Mouse (Mus musculus): Measurements from ENCODE around the gene Clec9a. TPM values are rescaled to one million over a fixed set of nuclear protein-coding genes. Genes with fewer than 3 reads are reported as not detected.

Clec9a gene
- 2.1 TPM for polyA plus RNA-seq (2014; fragmentation: Illumina TruSeq; extraction: RNeasy Lipid Tissue Mini Kit (QIAGEN cat#74804); ENCODE audit: low read depth, low replicate concordance)

DNA sequence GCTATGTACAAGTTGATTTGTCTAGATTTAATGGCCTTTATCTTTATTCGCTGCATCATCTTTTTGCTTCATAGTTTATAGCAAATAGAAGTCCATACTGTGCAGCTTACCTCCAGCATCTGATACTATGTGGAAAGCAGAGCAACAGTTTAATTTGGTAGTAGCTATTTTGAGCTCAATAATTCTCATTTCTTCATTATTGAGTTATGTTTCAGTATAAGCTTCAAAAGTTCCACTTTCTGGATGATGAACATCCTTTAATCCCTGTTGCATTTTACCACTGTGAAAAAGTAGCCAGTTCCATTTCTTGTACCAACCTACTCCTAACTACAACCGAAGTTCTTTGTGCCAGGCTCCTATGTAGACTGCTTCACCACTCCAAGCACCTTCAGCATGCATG is at the start of gene Clec9a:
Gene Clec9a (plus strand): TSS at position 301 of the 400 bp plus-strand sequence.

DNA sequence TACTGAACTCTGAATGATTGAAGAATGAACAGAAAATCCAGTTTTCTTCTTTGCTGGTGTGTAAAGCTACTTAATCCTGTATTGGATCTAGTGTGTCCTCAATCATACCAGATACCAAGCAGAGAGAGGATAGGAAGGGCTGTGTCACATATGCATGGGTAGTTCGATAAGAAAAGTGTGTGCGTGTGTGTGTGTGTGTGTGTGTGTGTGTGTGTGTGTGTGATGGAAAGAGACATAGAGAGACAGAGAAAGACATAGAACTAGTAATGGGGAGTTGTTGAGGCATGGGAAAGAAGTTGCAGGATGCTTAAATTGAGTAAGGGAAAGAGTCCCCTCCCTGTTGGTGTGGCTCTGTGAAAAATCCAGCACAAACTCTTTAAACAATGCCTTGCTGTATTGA is 22.9 kb upstream of the Clec9a start, which contains the start of gene Clec12b:
Gene Clec12b (minus strand): TSS at position 101 of the 400 bp plus-strand sequence.

DNA sequence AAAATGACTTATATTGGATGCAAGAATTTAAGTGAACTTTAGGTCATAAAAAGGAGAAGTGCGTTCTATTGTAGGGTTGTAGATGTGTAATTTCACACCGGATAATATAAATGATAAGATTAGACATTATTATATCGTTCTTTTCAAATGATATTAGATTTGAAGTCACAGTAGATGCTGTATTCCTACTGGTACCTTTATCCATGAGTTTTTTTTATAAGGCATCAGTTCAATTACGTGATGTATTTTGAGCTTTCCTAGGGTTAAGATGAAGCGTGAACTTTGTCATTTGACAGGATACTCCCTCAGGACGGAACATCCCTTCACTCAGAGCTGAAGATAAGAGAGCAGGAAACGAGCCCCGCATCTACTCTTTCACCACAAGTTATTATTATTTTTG is 11.7 kb upstream of the Clec9a start, which contains the start of gene Clec1b:
Gene Clec1b (plus strand): TSS at position 301 of the 400 bp plus-strand sequence.

DNA sequence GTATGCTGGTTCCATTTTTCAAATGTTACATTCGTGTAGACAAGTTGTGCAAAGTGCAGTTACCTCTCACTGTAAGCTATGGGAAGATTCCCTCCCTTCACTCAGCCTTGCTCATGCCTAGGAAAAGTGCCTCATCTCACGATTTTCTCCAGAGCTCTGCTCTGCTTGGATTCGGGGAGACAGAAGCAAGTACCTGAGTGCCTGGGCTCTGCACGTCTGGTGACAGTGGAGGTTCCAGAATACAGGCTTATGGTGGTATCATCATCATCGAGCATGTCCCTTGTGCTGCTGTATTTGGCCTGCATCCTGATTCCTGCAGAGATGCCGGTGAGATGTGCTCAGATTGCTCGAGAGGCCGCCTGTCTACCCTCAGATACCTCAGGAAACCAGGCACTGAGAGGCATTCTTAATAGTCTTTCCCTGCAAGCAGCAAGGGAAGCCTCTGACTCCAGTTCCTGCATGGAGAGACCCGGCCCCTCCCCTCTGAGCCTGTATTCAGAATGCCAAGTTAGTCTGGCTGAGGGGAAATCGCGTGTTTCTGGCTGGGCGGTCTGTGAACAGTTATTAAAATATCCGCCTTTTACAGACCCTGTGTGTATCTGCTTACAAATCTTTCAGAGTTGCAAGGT is 42.9 kb downstream of the Clec9a start, which contains the start of gene Clec1a:
Gene Clec1a (minus strand): TSS at position 590 of the 629 bp plus-strand sequence.

Other genes with a start within 250 kb of the Clec9a start
- 86.9 TPM for gene Clec2d, start 228.2 kb upstream of the Clec9a start, polyA plus RNA-seq (2014; fragmentation: Illumina TruSeq; extraction: RNeasy Lipid Tissue Mini Kit (QIAGEN cat#74804); ENCODE audit: low read depth, low replicate concordance)
- 0.68 TPM for gene Cd69, start 133.4 kb upstream of the Clec9a start, polyA plus RNA-seq (2014; fragmentation: Illumina TruSeq; extraction: RNeasy Lipid Tissue Mini Kit (QIAGEN cat#74804); ENCODE audit: low read depth, low replicate concordance)
- 20.7 TPM for gene 4922502D21Rik, start 77.1 kb upstream of the Clec9a start, polyA plus RNA-seq (2014; fragmentation: Illumina TruSeq; extraction: RNeasy Lipid Tissue Mini Kit (QIAGEN cat#74804); ENCODE audit: low read depth, low replicate concordance)
- 6.0 TPM for gene Clec12a, start 66.2 kb upstream of the Clec9a start, polyA plus RNA-seq (2014; fragmentation: Illumina TruSeq; extraction: RNeasy Lipid Tissue Mini Kit (QIAGEN cat#74804); ENCODE audit: low read depth, low replicate concordance)
- 0.55 TPM for gene Clec12b, start 23.0 kb upstream of the Clec9a start, polyA plus RNA-seq (2014; fragmentation: Illumina TruSeq; extraction: RNeasy Lipid Tissue Mini Kit (QIAGEN cat#74804); ENCODE audit: low read depth, low replicate concordance)
- gene Clec1b, start 11.6 kb upstream of the Clec9a start, polyA plus RNA-seq (2014; fragmentation: Illumina TruSeq; extraction: RNeasy Lipid Tissue Mini Kit (QIAGEN cat#74804); ENCODE audit: low read depth, low replicate concordance): not detected
- gene Clec1a, start 43.1 kb downstream of the Clec9a start, polyA plus RNA-seq (2014; fragmentation: Illumina TruSeq; extraction: RNeasy Lipid Tissue Mini Kit (QIAGEN cat#74804); ENCODE audit: low read depth, low replicate concordance): 2.6 TPM
- 0.38 TPM for gene Olr1, start 98.3 kb downstream of the Clec9a start, polyA plus RNA-seq (2014; fragmentation: Illumina TruSeq; extraction: RNeasy Lipid Tissue Mini Kit (QIAGEN cat#74804); ENCODE audit: low read depth, low replicate concordance)
- gene Tmem52b, start 103.7 kb downstream of the Clec9a start, polyA plus RNA-seq (2014; fragmentation: Illumina TruSeq; extraction: RNeasy Lipid Tissue Mini Kit (QIAGEN cat#74804); ENCODE audit: low read depth, low replicate concordance): not detected
- 177 TPM for gene Gabarapl1, start 124.3 kb downstream of the Clec9a start, polyA plus RNA-seq (2014; fragmentation: Illumina TruSeq; extraction: RNeasy Lipid Tissue Mini Kit (QIAGEN cat#74804); ENCODE audit: low read depth, low replicate concordance)
- 0.68 TPM for gene Klre1, start 169.0 kb downstream of the Clec9a start, polyA plus RNA-seq (2014; fragmentation: Illumina TruSeq; extraction: RNeasy Lipid Tissue Mini Kit (QIAGEN cat#74804); ENCODE audit: low read depth, low replicate concordance)
- 2.8 TPM for gene Klrd1, start 182.9 kb downstream of the Clec9a start, polyA plus RNA-seq (2014; fragmentation: Illumina TruSeq; extraction: RNeasy Lipid Tissue Mini Kit (QIAGEN cat#74804); ENCODE audit: low read depth, low replicate concordance)
- 3.0 TPM for gene Klrk1, start 215.0 kb downstream of the Clec9a start, polyA plus RNA-seq (2014; fragmentation: Illumina TruSeq; extraction: RNeasy Lipid Tissue Mini Kit (QIAGEN cat#74804); ENCODE audit: low read depth, low replicate concordance)
- not detected for gene Klrc3, start 234.5 kb downstream of the Clec9a start, polyA plus RNA-seq (2014; fragmentation: Illumina TruSeq; extraction: RNeasy Lipid Tissue Mini Kit (QIAGEN cat#74804); ENCODE audit: low read depth, low replicate concordance)

Measured in adipose tissue, adult 10 weeks (tissue).